Mouse (Mus musculus) myocyte (in vitro differentiated cells): ENCODE measurements around the gene B3galt6.

Experiments
- E2F4 ChIP-seq: IDR thresholded peaks from one replicate; pipeline ENCODE4 v1.6.1; 2011; ENCODE audit warnings: mild to moderate bottlenecking, control low read depth, moderate library complexity; ENCODE audit not compliant: insufficient read depth
- MYOG ChIP-seq, 3 experiments: IDR thresholded peaks; one replicate each; pipeline ENCODE4 v1.6.1; 2011; ENCODE audit warnings: control low read depth in 2 of 3, low read depth in 2 of 3, mild to moderate bottlenecking in 2 of 3; ENCODE audit not compliant: insufficient read length in 2 of 3, control insufficient read depth in 1 of 3, insufficient read depth in 1 of 3
- POLR2A ChIP-seq: IDR thresholded peaks from one replicate; pipeline ENCODE4 v1.6.1; 2011; ENCODE audit warnings: low read depth, mild to moderate bottlenecking, control low read depth, moderate library complexity; ENCODE audit not compliant: insufficient read length
- POLR2AphosphoS2 ChIP-seq: IDR thresholded peaks from one replicate; pipeline ENCODE4 v1.6.1; 2011; ENCODE audit warnings: low read depth, control low read depth; ENCODE audit not compliant: insufficient read length
- SRF ChIP-seq: IDR thresholded peaks from one replicate; pipeline ENCODE4 v1.6.1; 2011; ENCODE audit warnings: low read depth; ENCODE audit not compliant: control insufficient read depth, insufficient read length
- TCF12 ChIP-seq: IDR thresholded peaks from one replicate; pipeline ENCODE4 v1.6.1; 2011; ENCODE audit warnings: mild to moderate bottlenecking, control low read depth; ENCODE audit not compliant: poor library complexity, insufficient read depth, severe bottlenecking
- USF1 ChIP-seq: IDR thresholded peaks from one replicate; pipeline ENCODE4 v1.6.1; 2011; ENCODE audit warnings: low read depth, mild to moderate bottlenecking, control low read depth, moderate library complexity

DNA sequence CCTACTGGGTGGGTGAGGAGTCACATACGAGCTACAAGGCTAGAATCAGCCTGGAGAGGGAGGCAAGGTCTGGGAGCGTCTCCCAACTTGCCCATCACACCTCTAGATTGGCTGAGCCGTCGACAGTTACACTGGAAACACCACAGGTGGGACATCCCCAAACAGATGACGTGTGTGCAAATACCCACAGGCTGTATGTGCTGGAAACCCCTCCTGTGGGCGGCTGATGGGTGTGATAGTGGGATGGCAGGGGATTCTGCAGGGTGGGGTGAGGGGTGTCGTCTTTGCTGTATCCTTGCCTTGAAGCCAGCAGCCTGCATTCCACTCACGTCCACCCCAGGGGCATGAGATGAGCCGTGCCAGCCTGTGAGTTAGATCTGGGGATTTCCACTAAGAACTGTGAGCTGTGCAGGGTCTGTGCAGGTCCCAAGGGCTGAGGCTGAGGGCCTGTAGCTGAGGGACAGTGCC lies 38.2 kb upstream of the B3galt6 start:
- TF ChIP-seq POLR2A (no peak), TCF12 (no peak), USF1 (no peak), E2F4 (no peak), MYOG (IDR thresholded peaks at IDR 0.05; ENCODE audit: control insufficient read depth in 1 of 3, insufficient read depth in 1 of 3, insufficient read length in 2 of 3, low read depth in 2 of 3) (no peak), SRF (no peak), POLR2AphosphoS2 (no peak)
